8 mouse cellular contexts compared by ENCODE assay signal in the genomic region with DNA sequence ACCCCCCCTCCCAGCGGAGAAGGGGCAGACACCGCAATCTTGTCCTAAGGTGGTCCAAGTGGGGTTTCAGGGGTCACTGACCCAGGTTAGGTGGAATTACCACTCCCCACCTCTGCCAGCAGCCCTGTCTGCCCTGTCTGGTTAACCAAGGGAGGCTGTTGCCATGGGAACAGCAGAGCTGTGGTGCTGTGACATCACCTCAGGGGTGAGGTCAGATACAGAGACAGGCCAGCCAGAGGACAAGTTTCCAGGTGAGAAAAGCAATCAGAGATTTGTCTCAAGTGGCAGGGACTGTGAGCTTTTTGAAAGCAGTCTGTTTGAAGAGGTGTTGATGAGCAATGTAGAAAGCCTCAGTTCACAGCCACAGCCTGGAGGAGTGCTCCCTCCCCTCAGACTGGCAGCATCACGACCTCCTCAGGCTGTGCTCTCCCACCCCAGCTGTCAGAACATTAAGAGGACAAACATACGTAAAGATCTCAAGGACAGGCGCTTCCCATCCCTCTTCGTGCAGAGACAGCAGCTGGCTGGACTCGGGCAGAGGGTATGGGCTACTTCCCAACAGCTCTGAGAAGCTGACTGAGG. TPM values are rescaled to one million over a fixed set of nuclear protein-coding genes. Genes with fewer than 3 reads are reported as not detected.
A peak's percentile ranks its signal among the peaks of the same experiment; 100 is the strongest.
DNase-seq lines count a peak whose midpoint lies in the region; ATAC-seq lines count a peak whose summit lies in the region.

Gene Cep295nl (minus strand): TSS at position 101 of the 582 bp plus-strand sequence.

- ATAC-seq in CD4-positive, CD25-positive, alpha-beta regulatory T cell, adult 4 months: peak; percentile 43
- ATAC-seq in forebrain, embryonic 15.5 days (replicated peaks): no peak
- 0 out of 2 replicates have a peak, but pooled peaks have one; percentile 27 for ATAC-seq in megakaryocyte, adult 5-6 weeks (ENCODE audit: poor library complexity, severe bottlenecking)
- no peak for ATAC-seq in liver, embryonic 11.5 days (replicated peaks; ENCODE audit: low FRiP score)

- H3K4me3 ChIP-seq in forebrain, embryonic 15.5 days: no peak within 1 kb of the TSS
- H3K4me3 ChIP-seq in liver, embryonic 11.5 days (ENCODE audit: low read depth, low read length): no peak within 1 kb of the TSS

- 38% methylated on average over 7 of the region's 7 CpGs for WGBS in forebrain, embryonic 15.5 days
- WGBS in liver, embryonic 11.5 days: 34% methylated on average over 7 of the region's 7 CpGs

- H3K36me3 ChIP-seq in forebrain, embryonic 15.5 days: no peaks in the 10 kb centered on the region
- no peaks in the 10 kb centered on the region for H3K36me3 ChIP-seq in liver, embryonic 11.5 days (ENCODE audit: control insufficient read depth, insufficient read depth, low read length)

- peak; percentile 33 for DNase-seq in A20 (ENCODE audit: low read depth, low spot score)
- DNase-seq in spleen, postnatal 4 days (ENCODE audit: low spot score in 2 of 2): no peak
- DNase-seq in liver: no peak
- no peak for DNase-seq in left cerebral cortex, adult 18-20 months (ENCODE audit: low spot score in 2 of 2)
- no peak for DNase-seq in liver, embryonic 11.5 days (ENCODE audit: low spot score)

- H3K27me3 ChIP-seq in forebrain, embryonic 15.5 days: no peaks in the 10 kb centered on the region
- H3K27me3 ChIP-seq in liver, embryonic 11.5 days (replicated peaks; ENCODE audit: control insufficient read depth, insufficient read depth, low read length): no peaks in the 10 kb centered on the region

- no peak within 1 kb of the TSS for H3K4me2 ChIP-seq in forebrain, embryonic 15.5 days (replicated peaks)
- H3K4me2 ChIP-seq in liver, embryonic 11.5 days: no peak within 1 kb of the TSS

- H3K9ac ChIP-seq in forebrain, embryonic 15.5 days (replicated peaks): no peak within 1 kb of the TSS
- no peak within 1 kb of the TSS for H3K9ac ChIP-seq in liver, embryonic 11.5 days (ENCODE audit: low read depth, low read length)

- H3K27ac ChIP-seq in forebrain, embryonic 15.5 days (replicated peaks): peak within 1 kb of the TSS; percentile 42
- no peak within 1 kb of the TSS for H3K27ac ChIP-seq in liver, embryonic 11.5 days (ENCODE audit: low read depth, low read length)

- H3K9me3 ChIP-seq in forebrain, embryonic 15.5 days: no peaks in the 10 kb centered on the region
- H3K9me3 ChIP-seq in liver, embryonic 11.5 days (ENCODE audit: control insufficient read depth, low read length): no peaks in the 10 kb centered on the region

- peaks cover 35% of the 10 kb centered on the region for H3K4me1 ChIP-seq in forebrain, embryonic 15.5 days
- H3K4me1 ChIP-seq in liver, embryonic 11.5 days (replicated peaks; ENCODE audit: control insufficient read depth, insufficient read depth, low read length): 0 out of 2 replicates have a peak, but pooled peaks cover 3% of the 10 kb centered on the region

RNA-seq across cellular contexts. Expression of gene Cep295nl, which starts in this region (rescaled TPM):
- polyA plus RNA-seq in CD4-positive, CD25-positive, alpha-beta regulatory T cell, adult 4 months (2017; shearing (Covaris generic)): under 1 TPM; 0.32 to 0.52 TPM
- polyA plus RNA-seq in forebrain, embryonic 15.5 days (2015; fragmentation: Nextera tagmentation; extraction: Ambion mirVana): 0.09 TPM in 1 of 2 replicates, not detected in the other
- 0.38 and 0.87 TPM in 2 replicates for total RNA-seq in megakaryocyte, adult 5-6 weeks (2015)
- total RNA-seq in megakaryocyte, adult 5-6 weeks (2017): 0.66 and 1.6 TPM in 2 replicates
- total RNA-seq in left cerebral cortex, adult 18-20 months (2021): 1 to 10 TPM in 1 of 2 experiments, under 1 TPM in 1; 0.82 to 1.3 TPM
- polyA plus RNA-seq in liver, embryonic 11.5 days (2014; fragmentation: Nextera tagmentation; extraction: Ambion mirVana): 0.14 TPM in 1 of 2 replicates, not detected in the other

Comparison
In these comparisons a context has a peak if more than half of its experiments do, and no peak if none do; other contexts are left out.
1. Peak in ATAC-seq in CD4-positive, CD25-positive, alpha-beta regulatory T cell, adult 4 months; RNA of the gene not detected or under 1 TPM.